In the genomic region with DNA sequence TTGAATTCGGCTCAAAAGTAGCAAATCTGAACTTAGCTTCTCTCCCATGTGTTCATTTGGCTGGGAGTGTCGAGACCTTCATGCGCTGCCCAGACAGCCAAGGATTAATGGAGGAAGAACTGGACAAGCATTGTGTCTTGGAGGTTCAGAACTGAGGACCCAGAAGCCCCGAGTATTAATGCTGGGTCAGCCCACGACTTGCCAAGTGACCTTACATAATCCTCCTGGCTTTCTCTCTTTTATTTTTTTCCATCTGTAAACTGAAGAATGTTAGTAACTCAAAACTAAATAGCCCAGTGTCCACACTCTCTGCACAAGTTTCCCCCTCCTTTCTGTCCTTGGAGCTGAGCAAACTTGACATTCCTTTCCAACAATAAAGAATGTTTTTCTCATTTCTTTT, we compare ENCODE assay signal across 10 mouse cellular contexts.
DNase-seq lines count a peak whose midpoint lies in the region; ATAC-seq lines count a peak whose summit lies in the region.
"Had no signal": no experiment of that assay in that cellular context is flagged by ENCODE, and none has a peak within 500 bp of the region (broad histone marks: within the 10 kb centered on the region; RNA-seq: fewer than 3 reads in every experiment).

No protein-coding gene starts in this region.

- H3K27me3 ChIP-seq in intestine, embryonic 16.5 days (replicated peaks; ENCODE audit: control insufficient read depth, insufficient read depth, low read length) = no peaks in the 10 kb centered on the region
- H3K27me3 ChIP-seq in lung, embryonic 16.5 days (ENCODE audit: control insufficient read depth, insufficient read depth, low read depth, low read length) = no peaks in the 10 kb centered on the region
- H3K27me3 ChIP-seq: forebrain, embryonic 15.5 days had no signal

- H3K4me2 ChIP-seq in intestine, embryonic 16.5 days (ENCODE audit: low read depth, low read length) = no peak overlapping the region
- H3K4me2 ChIP-seq in lung, embryonic 16.5 days (ENCODE audit: low read depth, low read length) = no peak overlapping the region
- H3K4me2 ChIP-seq: forebrain, embryonic 15.5 days had no signal

- no peaks in the 10 kb centered on the region for H3K9me3 ChIP-seq in intestine, embryonic 16.5 days (ENCODE audit: control insufficient read depth, low read length)
- H3K9me3 ChIP-seq in lung, embryonic 16.5 days (ENCODE audit: control insufficient read depth, low read length) = no peaks in the 10 kb centered on the region
- H3K9me3 ChIP-seq: forebrain, embryonic 15.5 days had no signal

- H3K9ac ChIP-seq in intestine, embryonic 16.5 days (ENCODE audit: low read depth, low read length) = no peak overlapping the region
- H3K9ac ChIP-seq in lung, embryonic 16.5 days (ENCODE audit: low read length) = no peak overlapping the region
- H3K9ac ChIP-seq: forebrain, embryonic 15.5 days had no signal

- 0 out of 2 replicates have a peak overlapping the region, but pooled peaks have one; percentile 9 for H3K27ac ChIP-seq in intestine, embryonic 16.5 days (ENCODE audit: low read length)
- no peak overlapping the region for H3K27ac ChIP-seq in lung, embryonic 16.5 days (ENCODE audit: low read length)
- H3K27ac ChIP-seq: forebrain, embryonic 15.5 days had no signal

- ATAC-seq in intestine, embryonic 16.5 days = no peak
- peak; percentile 56 for ATAC-seq in lung, embryonic 16.5 days (ENCODE audit: low read depth)
- no peak for ATAC-seq in megakaryocyte-erythroid progenitor cell, adult 5-6 weeks (replicated peaks; ENCODE audit: low FRiP score, low TSS enrichment, poor library complexity, severe bottlenecking)
- ATAC-seq: forebrain, embryonic 15.5 days had no signal

- WGBS in intestine, embryonic 16.5 days = 44% methylated on average over 5 of the region's 5 CpGs
- 43% methylated on average over 5 of the region's 5 CpGs for WGBS in lung, embryonic 16.5 days

- peak; percentile 54 for DNase-seq in Muller cell, postnatal 12 days (ENCODE audit: inconsistent ontology term)
- DNase-seq in adipocyte (ENCODE audit: low spot score) = peak; percentile 28
- no peak for DNase-seq in embryo, embryonic 10.5 days (ENCODE audit: low spot score)
- DNase-seq in layer of hippocampus, postnatal 10 days (ENCODE audit: low spot score in 2 of 2) = no peak
- DNase-seq: right cerebral cortex, postnatal 25 days; thymus, postnatal 36 days had no signal

- no peaks in the 10 kb centered on the region for H3K36me3 ChIP-seq in intestine, embryonic 16.5 days (ENCODE audit: control insufficient read depth, insufficient read depth, low read length)
- H3K36me3 ChIP-seq in lung, embryonic 16.5 days (ENCODE audit: control insufficient read depth, insufficient read depth, low read length) = no peaks in the 10 kb centered on the region
- H3K36me3 ChIP-seq: forebrain, embryonic 15.5 days had no signal

- no peaks in the 10 kb centered on the region for H3K4me1 ChIP-seq in intestine, embryonic 16.5 days (ENCODE audit: control insufficient read depth, insufficient read depth, low read length)
- peaks cover 8% of the 10 kb centered on the region; the same call in 1 of the 2 replicates for H3K4me1 ChIP-seq in lung, embryonic 16.5 days (replicated peaks; ENCODE audit: control insufficient read depth, insufficient read depth, low read length)
- H3K4me1 ChIP-seq: forebrain, embryonic 15.5 days had no signal

- H3K4me3 ChIP-seq in intestine, embryonic 16.5 days (ENCODE audit: low read length) = no peak overlapping the region
- no peak overlapping the region for H3K4me3 ChIP-seq in lung, embryonic 16.5 days (ENCODE audit: low read length)
- H3K4me3 ChIP-seq: forebrain, embryonic 15.5 days had no signal

Comparison
In these comparisons a context has a peak if more than half of its experiments do, and no peak if none do; other contexts are left out.
1. DNase-seq: peak in Muller cell, postnatal 12 days (single experiment) and adipocyte (single experiment); none in embryo, embryonic 10.5 days (single experiment) and layer of hippocampus, postnatal 10 days (0 of 2).